Mouse (Mus musculus) brain, embryonic 14.5 days (tissue): ENCODE data around the gene Cyba. TPM values are rescaled to one million over a fixed set of nuclear protein-coding genes. Genes with fewer than 3 reads are reported as not detected.

Experiments
- DNase-seq: peaks from one replicate; pipeline ENCODE4 v3.0.0-alpha.2; 2011; ENCODE audit warnings: low read depth
- CTCF ChIP-seq: fragments of 200-500 bp; IDR thresholded peaks from 2 replicates; pipeline ENCODE4 v1.5.1; 2012; ENCODE audit warnings: inconsistent platforms, mild to moderate bottlenecking, moderate library complexity, borderline replicate concordance; ENCODE audit not compliant: insufficient read depth, insufficient read length; ENCODE audit errors: extremely low read depth
- POLR2A ChIP-seq: fragments of 200-500 bp; IDR thresholded peaks from 2 replicates; pipeline ENCODE4 v1.6.1; 2012; ENCODE audit warnings: mild to moderate bottlenecking, inconsistent platforms, borderline replicate concordance; ENCODE audit not compliant: poor library complexity, insufficient read depth, insufficient read length, severe bottlenecking; ENCODE audit errors: extremely low read depth
- polyA plus RNA-seq: library from polyadenylated mRNA; depleted of rRNA; stranded (reverse); fragments of >200 nt; gene quantifications from 2 replicates; pipeline ENCODE4 v1.2.3, GENCODE M21; 2012

The Cyba gene
- polyA plus RNA-seq, 1 experiment, result 22.3 TPM

- no peak for DNase-seq
- TF ChIP-seq CTCF (no peak), POLR2A (no peak)
Observed at GRCm38 (mm10) chr8:122427607-122428006, 5.1 kb downstream of the Cyba start.

GRCm38 (mm10) chr8:122426145-122426544, 6.6 kb downstream of the Cyba start:
- TF ChIP-seq POLR2A, result no peak
- TF ChIP-seq CTCF, result no peak
- no peak for DNase-seq

- DNase-seq, result peak; percentile 18
- TF ChIP-seq POLR2A (no peak), CTCF (no peak)
Observed at GRCm38 (mm10) chr8:122423659-122424058, 9.1 kb downstream of the Cyba start.

- no peak for TF ChIP-seq POLR2A
- TF ChIP-seq CTCF, result no peak
- DNase-seq, result peak; percentile 20
Observed at GRCm38 (mm10) chr8:122423217-122423616, 9.5 kb downstream of the Cyba start.

- DNase-seq, result no peak
- no peak for TF ChIP-seq POLR2A
- no peak for TF ChIP-seq CTCF
Observed at GRCm38 (mm10) chr8:122421376-122422070, 11.2 kb downstream of the Cyba start, which contains the start of gene Il17c. Gene Il17c (plus strand): TSS chr8:122422020.

- TF ChIP-seq CTCF (no peak), POLR2A (no peak)
- DNase-seq, result peak; percentile 41
Observed at GRCm38 (mm10) chr8:122419881-122420555, 12.7 kb downstream of the Cyba start.

GRCm38 (mm10) chr8:122415554-122415953, 17.2 kb downstream of the Cyba start:
- DNase-seq, result no peak
- TF ChIP-seq CTCF, result no peak
- no peak for TF ChIP-seq POLR2A

- TF ChIP-seq POLR2A, result no peak
- TF ChIP-seq CTCF, result no peak
- DNase-seq, result no peak
Observed at GRCm38 (mm10) chr8:122414311-122414710, 18.4 kb downstream of the Cyba start.

- TF ChIP-seq POLR2A, result no peak
- no peak for TF ChIP-seq CTCF
- DNase-seq, result no peak
Observed at GRCm38 (mm10) chr8:122407678-122408077, 25.1 kb downstream of the Cyba start.

- no peak for TF ChIP-seq CTCF
- no peak for TF ChIP-seq POLR2A
- DNase-seq, result no peak
Observed at GRCm38 (mm10) chr8:122405146-122405805, 27.5 kb downstream of the Cyba start.

- no peak for TF ChIP-seq POLR2A
- TF ChIP-seq CTCF, result no peak
- no peak for DNase-seq
Observed at GRCm38 (mm10) chr8:122398186-122398585, 34.5 kb downstream of the Cyba start.
